Mouse (Mus musculus) intestine, embryonic 16.5 days (tissue): ENCODE data around the gene Enah. TPM values are rescaled to one million over a fixed set of nuclear protein-coding genes. Genes with fewer than 3 reads are reported as not detected.

Experiments used
- ATAC-seq: fragments of 200-750 bp; cut with Nextera tagmentation; 2 replicates; pipeline ENCODE4 v1.8.0; 2017; ENCODE audit warnings: moderate TSS enrichment, moderate library complexity
- H3K27ac ChIP-seq: fragments of 300-500 bp; sonication (generic); 2 replicates; pipeline ENCODE4 v1.5.1; 2014; ENCODE audit warnings: mild to moderate bottlenecking, low read length
- H3K27me3 ChIP-seq: fragments of 300-500 bp; sonication (generic); replicated peaks from 2 replicates; pipeline ENCODE4 v1.6.1; 2014; ENCODE audit warnings: low read length, control low read depth, mixed read lengths; ENCODE audit not compliant: control insufficient read depth, insufficient read depth
- H3K36me3 ChIP-seq: fragments of 300-500 bp; sonication (generic); 2 replicates; pipeline ENCODE4 v1.6.1; 2014; ENCODE audit warnings: low read length, control low read depth; ENCODE audit not compliant: control insufficient read depth, insufficient read depth
- H3K4me1 ChIP-seq: fragments of 300-500 bp; sonication (generic); 2 replicates; pipeline ENCODE4 v1.6.1; 2014; ENCODE audit warnings: low read length, control low read depth, mixed read lengths; ENCODE audit not compliant: control insufficient read depth, insufficient read depth
- H3K4me2 ChIP-seq: fragments of 300-500 bp; sonication (generic); 2 replicates; pipeline ENCODE4 v1.6.1; 2014; ENCODE audit warnings: low read depth, low read length, control low read depth
- H3K4me3 ChIP-seq: fragments of 300-500 bp; sonication (generic); 2 replicates; pipeline ENCODE4 v1.5.1; 2014; ENCODE audit warnings: mild to moderate bottlenecking, low read length
- H3K9ac ChIP-seq: fragments of 300-500 bp; sonication (generic); 2 replicates; pipeline ENCODE4 v1.6.1; 2014; ENCODE audit warnings: low read depth, low read length
- H3K9me3 ChIP-seq: fragments of 300-500 bp; sonication (generic); 2 replicates; pipeline ENCODE4 v1.6.1; 2016; ENCODE audit warnings: low read length, control low read depth; ENCODE audit not compliant: control insufficient read depth
- WGBS: fragments of 180-500 bp; shearing (Covaris S2); extraction: QIAGEN DNeasy Blood & Tissue Kit; methylation state at CpG from one replicate; pipeline ENCODE4 v1.1.7; 2014; 5-methylcytosine and 5-hydroxymethylcytosine counted together
- polyA plus RNA-seq: library from polyadenylated mRNA; unstranded; fragments of >200 nt; fragmentation: Nextera tagmentation; extraction: Ambion mirVana; gene quantifications from 2 replicates; pipeline ENCODE4 v1.2.1, GENCODE M21; 2015

The Enah gene
- polyA plus RNA-seq, 1 experiment from 2014 or later = 8.9 TPM

DNA sequence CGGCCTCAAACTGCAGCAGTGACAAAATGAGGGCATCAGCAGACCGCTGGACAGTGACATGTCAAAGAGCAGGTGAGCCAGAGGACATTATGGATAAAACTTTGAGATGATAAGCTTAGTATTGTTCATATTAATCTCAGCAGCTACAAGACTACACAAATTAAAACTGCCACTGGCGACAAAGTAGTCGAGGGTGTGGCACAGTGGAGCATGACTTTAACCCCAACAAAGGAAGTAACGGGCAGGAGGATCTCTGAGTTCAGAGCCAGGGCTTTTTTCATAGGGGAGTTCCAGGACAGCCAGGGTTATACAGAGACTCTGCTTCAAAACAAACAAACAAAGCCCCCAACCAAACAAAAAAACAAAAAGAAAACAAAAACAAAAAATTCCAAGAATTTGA lies 68.5 kb downstream of the Enah start:
- Histone ChIP-seq H3K4me2 (no peak overlapping the region), H3K9ac (no peak overlapping the region), H3K27me3 (no peaks in the 10 kb centered on the region), H3K36me3 (no peaks in the 10 kb centered on the region), H3K9me3 (no peaks in the 10 kb centered on the region), H3K27ac (no peak overlapping the region), H3K4me1 (no peaks in the 10 kb centered on the region), H3K4me3 (no peak overlapping the region)
- 85% methylated on average over 5 of the region's 5 CpGs for WGBS
- ATAC-seq = no peak

DNA sequence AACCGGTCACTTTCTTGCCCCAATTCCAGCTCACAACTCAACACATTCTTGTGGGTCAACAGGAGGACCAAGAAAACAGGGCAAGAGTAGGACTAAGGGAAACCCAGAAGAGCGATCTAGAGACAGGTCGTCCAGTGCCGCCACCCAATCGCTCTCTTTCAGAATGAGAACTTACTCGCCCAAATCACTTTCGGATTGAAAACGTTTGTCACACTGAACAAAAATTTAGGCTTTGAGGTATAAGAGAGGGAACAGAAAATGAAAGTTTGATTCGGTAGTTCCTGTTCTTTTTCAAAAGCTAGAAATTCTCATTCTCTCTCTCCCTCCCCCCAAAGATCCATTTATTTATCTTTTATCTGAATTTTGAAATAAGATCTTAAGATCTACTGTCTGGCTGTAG lies 69.1 kb downstream of the Enah start:
- Histone ChIP-seq H3K27ac (no peak overlapping the region), H3K4me3 (no peak overlapping the region), H3K36me3 (no peaks in the 10 kb centered on the region), H3K27me3 (no peaks in the 10 kb centered on the region), H3K4me2 (no peak overlapping the region), H3K9ac (no peak overlapping the region), H3K9me3 (no peaks in the 10 kb centered on the region), H3K4me1 (no peaks in the 10 kb centered on the region)
- ATAC-seq = no peak
- WGBS = 94% methylated on average over 9 of the region's 9 CpGs

DNA sequence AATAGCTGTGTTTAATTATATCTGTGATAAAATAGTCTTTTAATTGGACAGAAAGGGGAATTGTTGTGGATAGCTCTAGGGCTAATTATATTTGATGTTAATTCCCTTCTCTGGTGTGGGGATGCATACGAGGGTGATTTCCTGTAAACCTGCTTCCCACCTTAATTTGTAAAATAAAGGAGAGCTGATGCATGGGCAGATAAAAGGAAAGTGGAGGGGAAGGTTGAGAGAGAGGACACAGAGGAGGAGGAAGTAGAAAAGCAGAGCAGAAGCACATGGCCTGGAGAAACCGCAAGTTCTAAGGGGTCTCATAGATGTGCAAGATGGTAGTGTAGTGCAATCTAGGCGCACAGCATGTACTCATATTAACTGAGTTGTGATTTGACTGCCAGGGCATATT lies 71.6 kb downstream of the Enah start:
- Histone ChIP-seq H3K36me3 (no peaks in the 10 kb centered on the region), H3K9me3 (no peaks in the 10 kb centered on the region), H3K4me2 (no peak overlapping the region), H3K9ac (no peak overlapping the region), H3K4me3 (no peak overlapping the region), H3K27ac (no peak overlapping the region), H3K27me3 (no peaks in the 10 kb centered on the region), H3K4me1 (no peaks in the 10 kb centered on the region)
- 91% methylated on average over 3 of the region's 3 CpGs for WGBS
- ATAC-seq = no peak

DNA sequence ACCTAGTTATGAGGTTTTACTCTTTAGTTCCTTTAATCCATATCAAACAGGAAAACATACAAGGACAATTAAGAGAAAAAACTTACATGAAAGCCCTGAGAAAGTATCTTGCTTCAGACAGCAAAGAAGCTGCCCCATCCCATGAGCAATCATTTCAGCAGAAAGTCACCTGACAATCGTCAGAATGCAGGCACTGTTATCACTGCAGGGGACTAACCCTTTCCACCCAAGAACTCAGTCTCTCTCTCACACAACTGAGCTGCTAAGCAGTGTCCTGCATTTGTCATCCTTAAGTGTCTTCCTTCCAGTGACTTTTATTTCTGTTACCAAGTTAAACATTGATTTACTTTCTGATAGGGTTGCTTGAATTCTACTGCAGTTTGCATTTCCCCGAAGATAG lies 82.7 kb downstream of the Enah start:
- WGBS = 16% methylated on average over 2 of the region's 2 CpGs
- no peaks in the 10 kb centered on the region for H3K36me3 ChIP-seq
- no peak overlapping the region for H3K4me2 ChIP-seq
- H3K9me3 ChIP-seq = no peaks in the 10 kb centered on the region
- no peaks in the 10 kb centered on the region for H3K27me3 ChIP-seq
- H3K9ac ChIP-seq = no peak overlapping the region
- no peak for ATAC-seq
- H3K4me1 ChIP-seq = no peaks in the 10 kb centered on the region
- no peak overlapping the region for H3K27ac ChIP-seq
- H3K4me3 ChIP-seq = no peak overlapping the region

DNA sequence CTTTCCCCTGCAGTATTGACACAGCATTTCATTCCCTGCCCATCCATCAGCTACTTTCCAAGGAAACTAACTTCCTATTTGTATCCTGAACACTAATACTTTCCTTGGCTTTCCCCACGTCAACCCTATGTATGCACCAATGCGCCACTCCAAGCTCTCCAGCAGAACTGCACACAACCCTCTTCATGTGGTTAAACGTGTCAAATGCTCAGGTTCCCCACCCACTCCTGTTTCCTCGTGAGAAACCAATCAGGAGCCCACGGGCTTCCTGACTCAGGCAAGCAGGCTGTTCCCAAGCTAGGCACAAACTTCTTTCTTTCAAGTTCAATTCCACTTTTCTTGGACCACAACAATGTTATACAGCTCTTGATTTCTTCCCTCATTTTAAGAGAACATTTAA lies 91.4 kb downstream of the Enah start:
- Histone ChIP-seq H3K4me2 (no peak overlapping the region), H3K9me3 (no peaks in the 10 kb centered on the region), H3K27me3 (no peaks in the 10 kb centered on the region), H3K9ac (no peak overlapping the region), H3K4me1 (no peaks in the 10 kb centered on the region), H3K27ac (no peak overlapping the region), H3K4me3 (no peak overlapping the region), H3K36me3 (peaks cover 2% of the 10 kb centered on the region; the same call in 1 of the 2 replicates)
- no peak for ATAC-seq
- 67% methylated on average over 5 of the region's 5 CpGs for WGBS

DNA sequence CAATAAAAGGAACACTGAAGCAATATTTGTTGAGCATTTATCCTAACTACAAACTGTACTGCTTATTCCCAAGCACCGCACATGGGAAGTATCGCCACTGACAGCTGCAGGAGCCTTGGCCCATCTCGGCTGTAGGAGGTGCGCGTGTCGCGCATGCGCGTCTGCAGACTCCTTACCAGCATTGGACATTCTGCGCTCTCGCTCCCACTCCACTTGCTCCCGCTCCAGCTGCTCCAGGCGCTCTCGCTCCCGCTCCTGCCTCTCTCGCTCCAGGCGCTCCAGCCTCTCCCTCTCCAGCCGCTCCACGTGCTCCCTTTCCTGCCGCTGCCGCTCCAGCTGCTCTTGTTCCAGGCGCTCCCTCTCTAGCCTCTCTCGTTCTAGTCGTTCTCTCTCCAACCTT lies 96.4 kb downstream of the Enah start:
- no peak overlapping the region for H3K9ac ChIP-seq
- WGBS = 84% methylated on average over 24 of the region's 24 CpGs
- no peaks in the 10 kb centered on the region for H3K4me1 ChIP-seq
- no peak overlapping the region for H3K27ac ChIP-seq
- H3K4me3 ChIP-seq = no peak overlapping the region
- peaks cover 3% of the 10 kb centered on the region; the same call in 1 of the 2 replicates for H3K36me3 ChIP-seq
- H3K4me2 ChIP-seq = no peak overlapping the region
- H3K27me3 ChIP-seq = no peaks in the 10 kb centered on the region
- H3K9me3 ChIP-seq = no peaks in the 10 kb centered on the region
- ATAC-seq = no peak

DNA sequence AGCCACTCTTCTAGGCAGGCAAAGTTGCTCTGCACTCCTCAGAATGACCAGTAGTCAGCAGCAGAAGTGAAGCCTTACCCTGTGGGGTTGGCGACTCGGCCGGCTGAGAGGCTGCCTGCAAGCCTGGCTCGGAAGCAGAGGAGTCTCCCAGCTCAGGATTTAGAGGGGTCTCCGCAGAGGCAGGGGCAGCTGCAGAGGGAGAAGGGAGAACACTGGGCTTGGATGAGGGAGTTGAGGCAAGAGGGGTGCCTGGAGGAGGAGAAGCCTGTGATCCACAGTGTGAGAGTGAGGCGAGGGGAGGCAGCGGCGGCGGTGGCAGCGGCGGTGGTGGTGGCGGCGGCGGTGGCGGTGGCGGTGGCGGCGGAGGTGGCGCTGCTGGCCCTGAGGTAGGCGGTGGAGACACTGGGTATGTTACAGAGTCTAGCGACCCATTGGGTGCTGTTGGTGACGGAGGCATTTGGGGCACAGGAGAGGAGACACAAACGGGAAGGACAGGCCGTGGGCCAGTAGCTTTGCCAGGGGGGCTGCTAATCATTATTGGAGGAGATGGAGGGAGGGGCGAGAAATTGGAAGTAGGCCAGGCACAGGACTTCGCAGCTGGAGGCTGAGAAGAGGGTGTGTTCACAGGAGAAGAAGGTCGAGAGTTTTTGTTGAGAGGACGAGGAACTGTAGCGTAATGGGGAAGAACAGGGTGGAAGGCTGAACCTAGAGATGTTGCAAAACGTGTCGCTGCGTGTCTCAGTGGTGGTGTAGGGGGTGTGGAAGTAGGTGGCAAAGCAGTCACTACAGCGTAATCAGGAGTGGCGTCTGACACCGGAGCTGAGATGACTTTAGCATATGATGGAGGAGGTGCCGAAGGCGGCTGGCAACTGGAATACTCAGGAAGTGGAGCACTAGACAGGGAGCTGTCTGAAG lies 98.0 kb downstream of the Enah start:
- no peak for ATAC-seq
- Histone ChIP-seq H3K36me3 (peaks cover 3% of the 10 kb centered on the region; the same call in 1 of the 2 replicates), H3K9me3 (no peaks in the 10 kb centered on the region), H3K4me2 (no peak overlapping the region), H3K27me3 (no peaks in the 10 kb centered on the region), H3K4me1 (no peaks in the 10 kb centered on the region), H3K4me3 (no peak overlapping the region), H3K9ac (no peak overlapping the region), H3K27ac (no peak overlapping the region)
- WGBS = 77% methylated on average over 36 of the region's 37 CpGs

DNA sequence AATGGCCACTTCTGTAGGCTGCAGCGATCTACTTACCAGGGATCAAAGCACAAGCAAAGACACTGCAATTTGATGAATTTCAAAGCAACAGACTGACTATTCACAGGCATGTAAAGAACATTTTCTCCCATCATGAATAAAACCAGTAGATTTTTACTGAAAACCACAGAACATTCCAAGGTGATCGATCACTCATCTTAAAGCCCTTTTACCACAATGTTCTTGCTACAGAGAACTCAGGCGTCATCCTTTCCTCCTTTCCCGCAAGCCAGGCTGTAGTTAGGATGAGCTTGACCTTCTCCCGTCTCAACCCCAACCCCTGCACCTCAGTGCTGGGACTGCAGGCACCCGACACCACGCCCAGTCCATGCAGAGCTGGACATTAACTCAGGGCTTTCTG lies 107.9 kb downstream of the Enah start:
- no peaks in the 10 kb centered on the region for H3K9me3 ChIP-seq
- H3K4me3 ChIP-seq = no peak overlapping the region
- ATAC-seq = no peak
- H3K4me1 ChIP-seq = no peaks in the 10 kb centered on the region
- no peak overlapping the region for H3K27ac ChIP-seq
- WGBS = 91% methylated on average over 7 of the region's 7 CpGs
- H3K27me3 ChIP-seq = no peaks in the 10 kb centered on the region
- H3K36me3 ChIP-seq = no peaks in the 10 kb centered on the region
- H3K4me2 ChIP-seq = no peak overlapping the region
- H3K9ac ChIP-seq = no peak overlapping the region

DNA sequence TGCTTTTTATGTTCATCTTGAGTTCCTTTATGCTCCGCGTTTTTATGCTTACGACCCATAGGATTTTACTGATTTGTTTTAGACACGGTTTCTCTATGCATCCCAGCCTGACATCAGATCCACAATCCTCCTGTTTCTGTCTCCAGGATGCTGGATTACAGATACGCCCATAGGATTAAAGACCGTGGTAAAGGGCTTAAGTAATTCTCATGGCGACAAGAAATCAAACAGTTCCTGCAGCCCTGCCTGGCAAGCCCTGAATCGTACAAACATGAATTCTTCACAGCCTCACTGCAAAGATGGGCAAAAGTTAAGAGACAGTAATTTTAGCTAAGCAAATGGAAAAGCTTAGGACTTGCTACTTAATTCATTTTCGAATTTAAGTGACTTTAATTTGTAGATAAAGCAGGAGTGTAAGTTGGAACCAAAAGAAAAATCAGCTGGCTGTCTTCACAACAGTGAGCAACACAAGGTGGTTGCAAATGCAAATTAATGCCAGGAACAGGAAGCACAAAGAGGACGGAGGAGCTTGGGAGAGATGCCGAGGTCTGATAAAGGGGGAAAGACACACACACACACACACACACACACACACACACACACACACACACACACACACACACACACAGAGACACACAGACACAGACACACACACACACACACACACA lies 118.0 kb downstream of the Enah start:
- no peak for ATAC-seq
- WGBS = 73% methylated on average over 11 of the region's 11 CpGs
- H3K27me3 ChIP-seq = no peaks in the 10 kb centered on the region
- no peak overlapping the region for H3K9ac ChIP-seq
- no peak overlapping the region for H3K4me3 ChIP-seq
- H3K27ac ChIP-seq = no peak overlapping the region
- H3K4me1 ChIP-seq = no peaks in the 10 kb centered on the region
- 0 out of 2 replicates have a peak, but pooled peaks cover 7% of the 10 kb centered on the region for H3K36me3 ChIP-seq
- H3K4me2 ChIP-seq = no peak overlapping the region
- H3K9me3 ChIP-seq = no peaks in the 10 kb centered on the region
